Mouse (Mus musculus) lung, adult 2 months (tissue): ENCODE data around the gene Cdkal1.

Experiments
- CTCF ChIP-seq: fragments of 200-500 bp; IDR thresholded peaks from 2 replicates; pipeline ENCODE4 v1.5.1; 2011; ENCODE audit warnings: mild to moderate bottlenecking, low read length, control low read depth; ENCODE audit not compliant: insufficient read depth
- POLR2A ChIP-seq: fragments of 200-500 bp; IDR thresholded peaks from 2 replicates; pipeline ENCODE4 v1.6.1; 2011; ENCODE audit warnings: low read depth, mild to moderate bottlenecking, control low read depth, low read length, borderline replicate concordance; ENCODE audit errors: extremely low read depth

DNA sequence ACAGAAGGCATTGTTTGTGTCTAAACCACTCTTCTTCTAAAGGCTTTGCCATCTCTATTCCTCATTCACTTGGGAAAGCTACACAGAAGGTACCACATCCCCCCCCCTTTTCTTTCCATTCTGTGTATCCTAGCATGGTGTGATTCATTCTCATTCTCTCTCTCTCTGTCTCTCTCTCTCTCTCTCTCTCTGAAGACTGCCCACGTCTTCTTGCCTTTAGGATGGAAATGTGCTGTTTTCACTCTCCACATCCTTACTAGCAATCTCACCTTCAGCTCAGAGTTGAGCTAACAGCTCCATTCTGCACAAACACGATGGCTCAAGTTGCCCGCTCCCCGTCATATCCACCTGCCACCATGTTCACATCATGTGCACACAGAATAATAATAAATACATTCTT, 675.6 kb downstream of the Cdkal1 start:
- no peak for TF ChIP-seq POLR2A
- TF ChIP-seq CTCF = no peak
